Mouse (Mus musculus) cortical plate, adult 2 months (tissue): ENCODE measurements around the gene Oma1. TPM values are rescaled to one million over a fixed set of nuclear protein-coding genes. Genes with fewer than 3 reads are reported as not detected.

Source experiments
- H3K27ac ChIP-seq: fragments of 200-500 bp; 2 replicates; pipeline ENCODE4 v1.5.1; 2012; ENCODE audit warnings: low read length, control low read depth, inconsistent platforms; ENCODE audit not compliant: insufficient read depth
- H3K4me1 ChIP-seq: fragments of 200-500 bp; 2 replicates; pipeline ENCODE4 v1.6.1; 2011; ENCODE audit warnings: low read length; ENCODE audit not compliant: control insufficient read depth, insufficient read depth
- H3K4me3 ChIP-seq: fragments of 200-500 bp; 2 replicates; pipeline ENCODE4 v1.5.1; 2011; ENCODE audit warnings: mild to moderate bottlenecking, low read length, control low read depth; ENCODE audit not compliant: insufficient read depth
- CTCF ChIP-seq: fragments of 200-500 bp; IDR thresholded peaks from 2 replicates; pipeline ENCODE4 v1.5.1; 2011; ENCODE audit warnings: mild to moderate bottlenecking, control low read depth, low read length; ENCODE audit not compliant: insufficient read depth; ENCODE audit errors: extremely low read depth
- POLR2A ChIP-seq: fragments of 200-500 bp; IDR thresholded peaks from 2 replicates; pipeline ENCODE4 v1.6.1; 2011; ENCODE audit warnings: mild to moderate bottlenecking, low read length, control low read depth; ENCODE audit not compliant: insufficient read depth; ENCODE audit errors: extremely low read depth
- polyA plus RNA-seq: library from polyadenylated mRNA; depleted of rRNA; stranded (reverse); fragments of >200 nt; gene quantifications from 2 replicates; pipeline ENCODE4 v1.2.3, GENCODE M21; 2012

The Oma1 gene
- polyA plus RNA-seq, 1 experiment = 6.0 TPM

DNA sequence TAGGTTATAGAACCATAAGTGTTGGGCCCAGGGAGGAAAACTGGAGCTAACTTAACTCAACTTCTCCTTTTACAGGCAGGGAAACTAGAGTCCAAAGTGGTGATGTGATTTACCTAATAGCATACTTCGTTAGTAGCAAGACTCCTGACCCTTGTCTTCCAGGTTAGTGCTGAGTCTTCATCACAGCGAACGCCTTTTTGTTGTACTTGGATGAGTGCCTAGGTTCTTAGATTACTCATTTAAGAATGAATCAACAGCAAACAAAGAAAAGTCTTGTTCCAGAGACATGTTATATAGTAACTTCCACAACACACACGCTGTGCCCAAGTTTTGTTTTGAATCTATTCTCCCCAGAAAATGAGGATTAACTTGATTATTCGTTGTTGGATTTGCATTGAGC is 33.2 kb downstream of the Oma1 start:
- H3K4me1 ChIP-seq = no peaks in the 10 kb centered on the region; the same call in 1 of the 2 replicates
- no peak overlapping the region for H3K4me3 ChIP-seq
- TF ChIP-seq POLR2A (no peak), CTCF (no peak)
- H3K27ac ChIP-seq = no peak overlapping the region

DNA sequence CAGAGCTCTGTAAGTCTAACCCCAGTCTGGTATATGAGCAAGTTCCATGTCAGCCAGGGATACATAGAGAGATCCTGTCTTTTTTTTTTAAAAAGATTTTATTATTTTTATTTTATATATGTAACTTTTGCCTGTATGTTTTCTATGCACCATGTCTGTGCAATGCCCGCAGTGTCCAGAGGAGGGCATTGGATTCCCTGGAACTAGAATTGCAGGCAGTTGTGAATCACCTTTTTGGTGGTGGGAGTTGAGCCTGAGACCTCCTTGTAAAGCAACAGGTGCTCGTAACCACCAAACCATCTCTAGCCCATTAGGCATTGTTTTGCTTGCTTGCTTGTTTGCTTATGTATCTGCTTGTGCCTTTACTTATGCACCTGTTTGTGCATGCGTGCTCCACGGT is 35.6 kb downstream of the Oma1 start:
- Histone ChIP-seq H3K4me3 (no peak overlapping the region), H3K4me1 (no peaks in the 10 kb centered on the region; the same call in 1 of the 2 replicates), H3K27ac (no peak overlapping the region)
- peak; percentile 37; the same call in 1 of the 2 replicates for TF ChIP-seq CTCF
- no peak for TF ChIP-seq POLR2A

DNA sequence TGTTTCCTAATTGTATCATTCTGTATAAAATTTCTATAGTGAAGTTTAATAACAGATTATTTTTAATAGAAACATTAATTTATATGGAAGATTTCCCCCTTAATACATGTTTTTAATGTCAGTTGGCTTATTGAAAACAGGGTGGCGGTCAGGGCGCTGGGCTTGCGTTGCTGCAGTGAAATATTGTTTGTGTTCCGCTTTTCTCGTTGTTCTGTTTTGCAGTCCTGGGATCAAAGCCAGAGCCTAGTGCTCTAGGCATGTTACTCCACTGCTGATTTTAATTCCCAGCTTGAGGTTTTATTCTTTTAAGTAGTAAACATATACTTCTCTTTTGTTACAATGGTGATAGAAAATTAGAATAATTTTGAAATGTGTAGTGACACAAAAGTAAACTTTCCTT is 39.3 kb downstream of the Oma1 start:
- Histone ChIP-seq H3K4me3 (no peak overlapping the region), H3K27ac (no peak overlapping the region), H3K4me1 (no peaks in the 10 kb centered on the region)
- TF ChIP-seq POLR2A (no peak), CTCF (no peak)

DNA sequence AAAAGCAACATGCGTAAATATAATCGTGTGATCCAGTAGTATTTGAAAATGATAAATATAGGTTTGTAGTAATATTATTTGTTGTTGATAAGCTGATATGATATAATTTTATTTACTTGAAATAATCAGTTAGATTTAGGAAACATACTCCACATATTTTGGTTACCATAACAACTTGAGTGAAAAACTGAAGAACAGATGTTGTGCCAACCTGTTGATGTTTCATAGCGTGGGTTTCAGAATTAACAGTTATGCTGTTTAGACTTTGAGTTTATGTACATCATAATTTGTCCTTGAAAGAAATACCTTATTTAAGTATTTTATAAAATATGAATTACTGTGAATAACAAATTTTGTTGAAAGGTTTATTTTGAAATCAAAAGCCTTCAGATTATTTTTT is 43.8 kb downstream of the Oma1 start:
- Histone ChIP-seq H3K27ac (no peak overlapping the region), H3K4me3 (no peak overlapping the region), H3K4me1 (no peaks in the 10 kb centered on the region)
- TF ChIP-seq CTCF (no peak), POLR2A (no peak)

DNA sequence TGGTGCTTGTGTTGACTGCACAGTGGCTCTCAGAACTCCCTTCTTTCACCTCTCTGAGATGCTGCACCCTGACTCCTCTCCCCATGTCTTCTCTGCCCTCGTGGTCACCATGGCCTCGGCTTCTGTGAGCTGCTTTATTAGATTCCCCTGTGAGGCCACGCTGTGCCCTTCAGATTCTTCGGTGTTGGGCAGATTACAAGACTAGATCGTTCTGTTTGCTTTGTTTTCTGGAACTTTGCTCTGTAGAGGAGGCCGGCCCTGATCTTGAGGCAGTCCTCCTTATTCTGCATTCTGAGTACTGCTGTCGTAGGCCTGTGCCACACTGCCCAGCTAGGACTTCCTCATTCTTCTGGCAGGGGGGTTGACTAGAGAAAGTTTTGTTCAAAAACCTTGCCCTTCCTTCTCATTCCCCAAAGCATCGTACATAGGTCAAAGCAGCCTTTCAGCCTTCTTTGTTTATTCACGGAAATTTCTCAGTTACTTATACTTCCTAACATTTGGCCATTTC is 45.4 kb downstream of the Oma1 start:
- no peak overlapping the region for H3K27ac ChIP-seq
- H3K4me3 ChIP-seq = no peak overlapping the region
- no peaks in the 10 kb centered on the region for H3K4me1 ChIP-seq
- TF ChIP-seq POLR2A (no peak), CTCF (no peak)

DNA sequence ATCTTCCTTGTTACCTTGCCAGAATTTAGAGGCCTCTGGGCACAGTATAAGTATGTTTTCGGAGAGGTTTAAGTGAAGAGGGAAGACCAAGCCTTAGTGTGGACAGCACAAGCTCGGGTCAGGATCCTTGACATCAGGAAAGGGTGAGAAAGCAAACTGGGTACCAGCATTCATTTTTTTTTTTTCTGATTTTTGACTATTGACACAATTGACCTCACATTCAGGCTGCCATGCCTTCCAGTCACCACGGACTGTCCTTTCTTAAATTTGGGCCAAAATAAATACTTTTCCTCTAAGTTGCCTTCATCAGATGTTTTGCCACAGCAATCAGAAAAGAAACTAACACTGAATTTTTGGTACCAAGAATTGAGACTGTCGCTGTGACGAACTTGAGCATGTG is 68.6 kb downstream of the Oma1 start:
- no peak overlapping the region for H3K4me3 ChIP-seq
- TF ChIP-seq CTCF (no peak), POLR2A (no peak)
- H3K27ac ChIP-seq = no peak overlapping the region
- no peaks in the 10 kb centered on the region for H3K4me1 ChIP-seq

DNA sequence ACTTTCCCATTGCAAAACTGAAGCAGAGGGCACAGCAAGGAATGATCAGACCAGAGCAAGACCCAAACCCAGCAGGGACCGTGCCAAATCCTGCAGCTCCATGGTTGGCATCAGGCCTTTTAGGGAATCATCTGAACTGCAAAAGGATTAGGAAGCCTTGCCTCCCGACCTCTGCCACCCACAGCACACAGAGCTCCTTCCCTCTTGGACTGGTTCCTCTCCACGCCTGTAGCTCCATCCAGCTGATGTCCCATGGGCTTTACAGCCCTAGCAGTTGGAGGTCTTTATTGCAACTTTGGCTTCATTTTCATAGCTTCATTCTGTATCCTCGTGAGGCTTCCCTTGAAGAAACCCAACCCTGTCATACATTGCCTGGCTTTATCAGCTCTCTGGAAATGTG is 71.4 kb downstream of the Oma1 start:
- no peak for TF ChIP-seq CTCF
- no peak for TF ChIP-seq POLR2A
- Histone ChIP-seq H3K4me3 (no peak overlapping the region), H3K27ac (no peak overlapping the region), H3K4me1 (no peaks in the 10 kb centered on the region)

DNA sequence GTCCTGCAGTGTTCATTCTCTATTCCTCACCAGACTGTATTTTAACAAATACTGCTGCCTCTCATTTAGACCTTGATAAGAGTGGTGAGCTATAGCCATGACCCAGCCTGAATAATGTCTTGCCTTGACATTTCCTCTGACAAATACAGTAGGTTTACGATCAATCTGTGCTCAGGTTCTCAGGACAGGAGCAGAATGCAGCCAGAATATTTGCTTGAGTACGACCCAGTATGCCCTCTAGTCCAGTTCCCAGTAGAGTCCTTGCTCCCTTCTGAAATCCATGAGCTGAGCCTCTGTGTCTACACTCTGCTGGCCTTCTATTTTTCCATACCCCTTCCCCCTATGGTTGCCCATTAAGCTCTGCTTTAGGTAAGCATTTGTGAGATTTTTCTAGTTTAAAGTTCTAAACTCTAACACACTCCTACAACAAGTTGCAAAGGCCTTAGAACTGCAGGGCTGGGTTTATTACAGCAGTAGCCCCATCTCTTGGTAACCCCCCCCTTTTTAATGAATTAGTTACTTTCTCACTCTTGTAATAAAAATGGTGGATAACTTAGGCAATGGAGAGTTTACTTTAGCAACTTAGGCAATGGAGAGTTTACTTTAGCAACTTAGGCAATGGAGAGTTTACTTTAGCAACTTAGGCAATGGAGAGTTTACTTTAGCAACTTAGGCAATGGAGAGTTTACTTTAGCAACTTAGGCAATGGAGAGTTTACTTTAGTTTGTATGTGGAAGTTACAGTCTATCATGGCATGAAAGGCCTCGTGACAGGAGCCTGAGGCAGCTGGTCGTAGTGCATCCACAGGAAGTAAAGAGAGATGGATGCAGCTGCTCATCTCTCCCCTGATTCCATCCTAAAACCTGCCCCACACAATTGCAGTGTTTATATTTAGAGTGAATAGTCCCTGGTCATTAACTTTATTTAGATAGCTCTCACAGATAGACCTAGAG is 72.5 kb downstream of the Oma1 start:
- Histone ChIP-seq H3K27ac (no peak overlapping the region), H3K4me1 (no peaks in the 10 kb centered on the region), H3K4me3 (no peak overlapping the region)
- TF ChIP-seq CTCF (no peak), POLR2A (no peak)

DNA sequence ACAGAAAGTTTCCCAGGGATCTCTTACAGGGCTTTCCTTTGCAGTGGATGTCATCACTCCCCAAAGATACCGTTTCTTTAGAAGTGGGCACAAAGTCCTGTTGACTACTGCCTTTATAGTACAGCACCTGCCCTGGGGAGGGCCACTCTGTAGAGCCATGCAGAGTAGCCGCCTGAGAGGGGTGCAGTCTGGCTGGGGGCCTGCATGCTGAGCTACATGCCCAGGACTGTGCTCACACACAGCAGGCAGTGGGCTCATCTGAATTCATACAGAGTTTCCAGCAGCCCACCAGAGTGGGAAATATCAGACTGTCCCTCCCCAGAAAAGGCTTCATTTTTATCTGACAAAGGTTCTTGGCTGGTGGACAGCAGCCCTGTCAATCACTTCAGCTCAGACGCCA is 73.7 kb downstream of the Oma1 start:
- Histone ChIP-seq H3K27ac (no peak overlapping the region), H3K4me3 (no peak overlapping the region), H3K4me1 (no peaks in the 10 kb centered on the region)
- TF ChIP-seq POLR2A = no peak
- no peak for TF ChIP-seq CTCF
